Mouse (Mus musculus): ENCODE measurements around the gene Ythdc1. TPM values are rescaled to one million over a fixed set of nuclear protein-coding genes. Genes with fewer than 3 reads are reported as not detected.
"Not testable (repeated sequence)": the region's sequence is repeated elsewhere in the genome, so short reads cannot be mapped to it uniquely, and the experiment has no call there.

Ythdc1 gene
- total RNA-seq (2021): 10 to 100 TPM; 47.6 to 68.8 TPM

DNA sequence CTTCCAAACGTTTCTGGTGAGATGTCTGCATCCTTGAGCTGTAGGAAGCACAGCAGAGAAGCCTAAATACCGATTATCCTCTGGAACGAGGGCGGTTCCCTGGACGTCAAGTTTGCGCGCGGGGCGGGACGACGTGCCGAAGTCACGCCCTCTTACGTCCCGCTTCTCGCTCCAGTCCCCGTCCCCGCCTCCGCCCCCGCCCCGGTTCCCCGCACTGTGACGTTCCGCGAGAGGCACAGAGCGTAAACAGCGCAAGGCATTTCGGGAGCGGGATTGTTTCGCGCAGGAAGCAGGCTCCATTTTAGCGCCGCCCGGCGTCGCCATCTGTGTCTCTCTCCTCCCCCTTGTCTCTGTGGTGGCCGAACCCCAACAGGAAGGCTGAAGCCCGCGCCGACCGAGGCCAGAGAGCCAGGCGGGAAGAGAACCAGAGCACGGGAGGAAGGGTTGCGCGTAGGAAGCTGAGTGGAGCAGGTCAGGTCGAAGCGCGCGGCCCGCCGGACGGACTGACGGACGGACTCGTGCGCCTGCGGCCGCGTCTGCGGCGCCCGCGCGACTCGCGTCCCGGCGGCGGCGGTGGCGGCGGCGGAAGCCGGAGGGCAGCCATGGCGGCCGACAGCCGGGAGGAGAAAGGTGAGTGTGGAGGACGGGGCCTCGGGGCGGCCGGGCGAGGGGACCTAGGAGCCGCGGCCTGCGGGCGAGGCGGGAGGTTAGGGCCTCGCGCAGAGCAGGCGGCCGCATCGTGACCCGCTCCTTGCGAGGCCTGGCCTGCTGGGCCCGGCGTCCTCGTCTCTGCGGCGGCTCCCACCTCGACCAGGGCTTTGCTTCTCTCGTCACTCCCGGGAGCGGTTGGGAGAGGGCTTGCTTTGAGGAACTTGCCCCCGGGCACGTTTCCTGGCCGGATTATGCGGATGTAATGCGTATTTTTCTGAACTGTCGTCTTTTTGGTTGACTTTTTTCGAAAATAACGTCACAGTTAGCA is at the start of gene Ythdc1:
Ythdc1 (plus strand) TSS at position 260 of the 979 bp plus-strand sequence.
- DNase-seq (ENCODE audit: low spot score in 2 of 2): peak; percentile 96
- intact Hi-C loops (cut with DNase I): loop anchor here (10.0 kb wide), 1 partner anchor 629 kb away; the partner anchor contains the start of gene Uba6

DNA sequence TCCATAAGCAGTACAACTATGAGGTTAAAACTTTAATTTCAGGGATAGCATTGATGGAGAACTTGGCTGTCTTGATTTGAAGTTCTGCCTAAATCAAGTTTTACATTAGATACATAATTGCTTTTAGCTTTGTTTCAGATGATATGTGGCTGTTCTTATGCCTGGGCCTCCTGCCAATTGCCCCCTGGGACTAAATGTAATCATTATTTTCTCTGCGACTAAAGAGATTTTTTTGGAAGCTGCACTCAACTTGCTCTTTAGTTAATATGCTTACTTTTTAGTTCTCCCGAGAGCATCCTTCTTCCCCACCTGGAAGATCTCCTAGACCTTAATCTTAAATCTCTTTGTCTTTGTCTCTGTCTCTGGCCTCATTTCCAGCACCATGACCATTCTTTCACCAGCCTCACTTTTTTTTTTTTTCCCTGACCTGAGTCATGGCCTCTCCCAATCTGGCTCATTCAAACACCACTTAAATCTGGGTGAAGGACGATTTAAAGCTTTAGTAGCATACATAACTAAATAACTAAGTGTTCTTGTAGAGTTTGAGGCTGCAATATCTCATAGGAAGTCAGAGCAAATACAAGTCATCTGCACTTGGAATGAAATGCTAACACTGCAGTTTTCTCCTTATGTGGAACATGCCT is 34.9 kb upstream of the Ythdc1 start:
- no peak for DNase-seq (ENCODE audit: low spot score in 2 of 2)
- intact Hi-C loops (cut with DNase I): no loop called here

DNA sequence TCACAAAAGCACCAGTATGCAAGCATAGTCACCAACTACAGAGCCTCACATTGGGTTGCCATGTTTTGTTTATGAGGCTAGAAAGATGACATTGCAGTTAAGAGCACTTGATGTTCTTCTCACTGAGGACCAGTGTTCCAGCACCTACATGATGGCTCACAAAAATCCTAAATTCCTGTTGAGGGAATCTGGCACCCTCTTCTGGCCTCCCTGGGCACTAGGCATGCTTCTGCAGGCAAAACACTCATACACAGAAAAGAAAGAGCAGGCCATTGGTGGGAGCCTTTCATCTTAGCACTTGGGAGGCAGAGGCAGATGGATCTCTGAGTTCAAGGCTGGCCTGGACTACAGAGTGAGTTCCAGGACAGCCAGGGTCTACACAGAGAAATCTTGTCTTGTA is 33.0 kb upstream of the Ythdc1 start:
- no peak for DNase-seq (ENCODE audit: low spot score in 2 of 2)
- intact Hi-C loops (cut with DNase I): no loop called here

DNA sequence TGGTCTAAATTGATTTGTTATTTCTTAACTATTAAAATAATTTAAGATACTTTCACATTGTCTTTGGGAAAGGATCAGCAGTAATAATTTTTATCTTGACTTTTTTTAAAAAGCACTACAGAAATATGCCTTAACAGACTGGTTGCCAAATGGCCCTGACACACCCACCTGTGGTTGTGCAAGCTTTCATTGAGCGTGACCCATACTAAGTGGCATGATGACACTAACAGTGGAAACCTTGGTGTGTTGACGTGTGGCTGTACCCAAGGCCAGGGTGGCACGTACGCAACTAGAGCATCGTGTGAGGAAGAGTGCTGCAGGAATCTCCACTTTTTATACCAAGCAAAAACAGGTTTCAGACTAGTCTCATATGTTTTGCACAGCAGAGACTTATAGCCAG is 27.1 kb upstream of the Ythdc1 start:
- intact Hi-C loops (cut with DNase I): no loop called here
- no peak for DNase-seq (ENCODE audit: low spot score in 2 of 2)

DNA sequence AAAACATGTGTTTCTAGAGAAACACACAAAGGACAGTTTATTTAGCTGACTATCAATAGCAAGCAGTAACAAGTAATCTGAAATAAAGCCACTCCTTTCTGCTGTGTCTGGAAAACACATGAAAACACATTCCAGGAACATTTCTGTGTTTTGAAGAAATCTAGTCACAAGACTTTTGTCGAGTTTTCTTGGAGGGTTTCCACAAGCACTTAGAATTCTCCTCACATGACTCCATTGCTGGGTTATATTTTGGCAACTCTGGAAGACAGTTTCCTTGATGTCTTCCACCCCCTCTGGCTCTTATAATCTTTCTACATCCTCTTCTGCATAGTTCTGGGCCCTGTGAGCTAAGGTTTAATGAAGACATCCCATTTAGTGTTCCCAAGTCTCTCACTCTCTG is 25.6 kb upstream of the Ythdc1 start:
- no peak for DNase-seq (ENCODE audit: low spot score in 2 of 2)
- intact Hi-C loops (cut with DNase I): no loop called here

DNA sequence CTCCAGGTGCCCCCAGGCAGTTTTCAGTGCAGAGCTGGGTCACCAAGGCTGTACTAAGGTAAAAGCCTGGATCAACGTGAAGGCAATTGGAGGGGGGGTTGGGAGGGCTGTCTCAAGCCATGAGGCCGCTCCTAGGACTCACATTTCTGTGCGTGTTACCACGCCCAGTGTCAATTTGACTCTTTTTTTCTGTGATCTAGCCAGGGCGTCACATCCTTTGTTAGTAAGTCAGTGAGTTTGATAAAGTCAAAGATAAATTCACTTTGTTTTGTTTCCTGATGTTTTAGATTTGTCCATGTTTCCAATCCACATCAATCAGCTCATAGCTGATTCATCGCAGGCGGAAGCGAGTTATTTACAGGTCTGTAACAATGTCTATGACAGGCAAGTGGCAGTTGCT is 21.0 kb upstream of the Ythdc1 start:
- intact Hi-C loops (cut with DNase I): no loop called here
- no peak for DNase-seq (ENCODE audit: low spot score in 2 of 2)

DNA sequence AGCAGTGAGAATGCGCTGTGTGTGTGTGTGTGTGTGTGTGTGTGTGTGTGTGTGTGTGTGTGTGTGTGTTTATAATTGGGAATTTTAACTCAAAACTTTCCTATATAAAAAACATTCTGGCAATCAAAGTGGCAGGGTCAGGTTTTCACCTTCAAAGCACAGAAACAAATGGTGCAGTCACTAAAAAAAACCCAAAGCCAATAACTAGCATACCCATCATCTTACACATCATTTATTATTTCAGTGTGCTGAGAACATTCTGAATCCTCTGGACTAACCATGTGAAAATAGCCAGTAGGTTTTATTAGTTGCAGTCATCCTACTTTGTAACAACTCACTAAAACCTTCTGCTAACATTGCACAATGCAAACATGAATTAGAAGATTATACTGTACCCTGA is 19.8 kb upstream of the Ythdc1 start:
- intact Hi-C loops (cut with DNase I): no loop called here
- no peak for DNase-seq (ENCODE audit: low spot score in 2 of 2)

DNA sequence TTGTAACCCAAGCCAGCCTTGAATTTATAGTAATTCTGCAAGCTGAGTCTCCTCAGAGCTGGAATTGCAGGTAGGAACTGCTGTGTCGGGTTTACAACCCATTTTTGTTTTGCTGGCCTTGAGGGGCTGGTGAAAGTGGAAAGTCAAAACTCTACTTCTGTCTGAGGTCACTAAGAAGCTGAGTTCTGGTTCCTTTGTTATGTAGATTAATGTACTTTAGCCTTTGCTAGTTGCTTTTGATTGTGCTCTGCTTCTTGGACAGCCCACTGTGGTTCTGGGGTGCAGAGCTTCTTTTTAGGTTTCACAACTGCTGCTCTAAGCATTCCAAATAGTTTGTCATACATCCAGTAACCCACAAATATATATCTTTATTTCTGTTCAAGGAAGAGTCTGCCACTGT is 17.2 kb upstream of the Ythdc1 start:
- intact Hi-C loops (cut with DNase I): no loop called here
- DNase-seq (ENCODE audit: low spot score in 2 of 2): no peak

DNA sequence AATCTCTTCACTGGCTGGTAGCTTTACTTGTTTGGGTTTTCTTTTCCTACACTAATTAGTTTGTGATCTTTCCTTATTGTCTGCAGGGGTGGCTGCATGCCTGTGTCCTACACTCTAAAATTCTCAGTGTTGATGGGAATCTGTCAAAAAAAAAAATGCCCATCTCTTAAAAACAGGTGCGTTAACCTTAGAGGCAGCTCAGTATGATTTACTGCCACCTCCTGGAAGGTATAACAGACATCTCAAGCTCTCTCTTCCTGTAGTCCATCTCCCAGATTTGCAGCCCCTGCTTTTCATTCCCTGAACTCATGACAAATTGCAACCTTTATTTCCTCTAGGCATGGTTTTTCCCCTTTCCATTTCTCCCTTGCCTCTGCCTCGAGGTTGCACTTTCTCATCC is 14.1 kb upstream of the Ythdc1 start:
- intact Hi-C loops (cut with DNase I): no loop called here
- DNase-seq (ENCODE audit: low spot score in 2 of 2): no peak

DNA sequence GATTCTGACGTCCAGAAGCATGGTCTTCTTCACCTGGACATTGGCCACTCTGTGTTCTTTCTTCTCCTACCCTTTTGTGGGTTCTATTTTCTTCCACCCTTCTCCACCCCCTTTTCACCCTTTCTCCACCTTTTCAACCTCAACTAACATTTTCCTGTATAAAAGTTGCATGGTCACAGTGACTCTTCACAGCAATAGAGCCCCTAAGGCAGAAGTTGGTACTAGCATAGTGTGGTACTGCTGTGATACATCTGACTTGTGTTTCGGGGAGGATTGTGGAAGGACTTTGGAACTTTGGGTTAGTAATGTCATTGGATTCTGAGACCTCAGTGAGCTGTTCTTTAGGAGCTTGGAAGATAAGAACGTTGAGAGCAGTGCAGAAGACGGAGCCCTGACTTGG is 11.8 kb upstream of the Ythdc1 start:
- no peak for DNase-seq (ENCODE audit: low spot score in 2 of 2)
- intact Hi-C loops (cut with DNase I): no loop called here

DNA sequence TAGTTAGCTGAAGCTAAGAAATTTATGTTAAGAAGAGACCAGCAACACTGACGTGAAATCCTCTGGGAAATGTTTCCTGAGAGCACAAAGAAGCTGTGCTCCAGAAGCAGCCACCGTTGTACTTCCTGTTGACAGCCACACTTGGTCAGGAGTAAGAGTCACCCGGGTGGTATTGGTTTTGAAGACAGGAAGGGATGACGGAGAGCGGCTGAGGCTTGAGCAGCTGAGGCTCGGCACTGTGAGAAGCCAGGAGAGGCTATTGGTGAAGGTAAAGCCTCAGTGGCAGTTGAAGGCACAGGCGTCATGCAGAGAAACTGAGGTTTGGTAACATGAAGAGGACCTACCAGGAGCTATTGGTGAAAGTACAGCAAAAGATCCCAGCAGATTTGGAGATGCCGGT is 11.2 kb upstream of the Ythdc1 start:
- DNase-seq (ENCODE audit: low spot score in 2 of 2): no peak
- intact Hi-C loops (cut with DNase I): no loop called here

DNA sequence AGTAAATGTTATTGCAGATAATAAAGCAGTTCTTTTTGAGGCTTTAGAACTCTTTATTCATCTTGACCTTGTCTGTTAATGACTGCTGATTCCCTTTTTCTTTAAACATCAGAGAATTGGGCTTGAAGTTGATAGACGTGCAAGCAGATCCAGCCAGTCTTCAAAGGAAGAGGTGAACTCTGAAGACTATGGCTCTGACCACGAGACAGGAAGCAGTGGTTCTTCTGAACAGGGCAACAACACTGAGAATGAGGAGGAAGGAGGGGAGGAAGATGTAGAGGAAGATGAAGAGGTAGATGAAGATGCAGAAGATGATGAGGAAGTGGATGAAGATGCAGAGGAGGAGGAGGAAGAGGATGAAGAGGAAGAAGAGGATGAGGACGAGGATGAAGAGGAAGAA is 12.8 kb downstream of the Ythdc1 start:
- intact Hi-C loops (cut with DNase I): no loop called here
- no peak for DNase-seq (ENCODE audit: low spot score in 2 of 2)

DNA sequence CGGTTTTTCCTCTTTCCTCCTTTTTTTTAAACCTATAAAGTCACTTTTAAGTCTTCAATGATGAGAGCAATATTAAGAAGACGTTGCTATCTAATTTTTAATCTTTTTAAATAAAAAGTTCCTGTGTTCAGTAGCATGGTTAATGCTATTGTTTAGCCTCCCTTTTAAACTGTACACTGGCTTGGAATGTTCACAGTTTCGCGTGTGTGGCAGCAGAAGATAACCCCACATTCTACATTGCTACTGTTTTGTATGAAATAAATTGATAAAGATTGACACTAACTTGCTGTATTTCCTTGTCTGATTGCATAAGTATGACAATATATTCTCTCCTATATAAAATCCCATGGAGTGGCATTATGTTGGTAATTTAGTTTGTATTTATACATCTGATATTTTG is 32.4 kb downstream of the Ythdc1 start:
- DNase-seq (ENCODE audit: low spot score in 2 of 2); intact Hi-C loops (cut with DNase I): not testable (repeated sequence)

DNA sequence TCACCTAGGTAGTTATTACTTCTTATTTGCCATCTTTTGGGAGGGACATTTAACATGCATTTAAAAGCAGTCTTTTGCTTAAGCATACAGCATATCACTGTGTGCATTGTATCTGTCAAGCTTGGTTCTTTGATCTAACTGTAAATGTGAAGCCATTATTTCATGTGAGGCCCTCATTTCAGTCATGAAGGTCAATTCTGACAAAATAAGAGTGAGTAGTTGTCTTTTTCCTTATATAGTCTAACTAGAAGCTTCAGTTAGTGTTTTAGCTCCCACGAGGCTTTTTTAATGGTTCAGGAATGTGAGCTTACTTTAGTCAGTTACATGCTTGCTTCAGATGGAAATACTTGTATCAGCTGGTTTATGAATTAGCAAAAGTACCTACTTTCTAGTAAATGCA is 34.1 kb downstream of the Ythdc1 start:
- DNase-seq (ENCODE audit: low spot score in 2 of 2): no peak
- intact Hi-C loops (cut with DNase I): no loop called here

DNA sequence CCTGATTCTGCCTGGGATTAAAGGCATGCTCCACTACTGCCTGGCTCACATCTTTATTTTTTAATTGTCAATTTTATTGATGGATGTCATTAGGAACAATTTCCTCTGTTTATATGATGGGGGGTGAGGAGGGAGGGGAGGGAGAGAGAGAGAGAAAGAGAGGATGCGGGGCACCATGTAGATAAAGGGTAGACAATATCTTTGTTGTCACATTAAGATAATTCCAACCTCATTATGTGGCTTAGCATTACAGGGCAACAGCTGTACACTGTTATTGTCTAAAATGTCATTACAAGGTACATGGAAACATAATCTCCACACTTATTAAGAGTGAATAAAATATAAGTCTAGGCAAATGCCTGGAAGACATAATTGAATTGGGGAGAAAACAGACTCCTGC is 35.5 kb downstream of the Ythdc1 start:
- intact Hi-C loops (cut with DNase I): no loop called here
- no peak for DNase-seq (ENCODE audit: low spot score in 2 of 2)

DNA sequence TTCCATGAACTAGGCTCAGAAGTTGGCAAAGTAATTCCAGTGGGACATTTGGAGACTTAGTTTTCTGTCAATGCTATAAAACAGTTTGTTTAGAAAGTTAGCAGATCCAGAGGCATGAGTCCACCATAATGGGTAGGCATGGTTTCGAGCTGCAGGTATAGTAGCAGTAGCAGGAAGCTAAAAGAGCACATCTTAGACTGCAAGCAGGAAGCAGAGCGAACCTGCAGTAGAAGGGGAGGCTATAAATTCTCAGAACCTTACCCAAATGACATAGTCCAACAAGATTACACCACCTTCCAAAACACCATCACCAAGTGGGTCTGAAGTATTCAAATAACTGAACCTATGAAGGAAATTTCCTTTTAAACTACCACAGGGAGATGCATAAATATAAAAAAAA is 36.2 kb downstream of the Ythdc1 start:
- intact Hi-C loops (cut with DNase I): no loop called here

DNA sequence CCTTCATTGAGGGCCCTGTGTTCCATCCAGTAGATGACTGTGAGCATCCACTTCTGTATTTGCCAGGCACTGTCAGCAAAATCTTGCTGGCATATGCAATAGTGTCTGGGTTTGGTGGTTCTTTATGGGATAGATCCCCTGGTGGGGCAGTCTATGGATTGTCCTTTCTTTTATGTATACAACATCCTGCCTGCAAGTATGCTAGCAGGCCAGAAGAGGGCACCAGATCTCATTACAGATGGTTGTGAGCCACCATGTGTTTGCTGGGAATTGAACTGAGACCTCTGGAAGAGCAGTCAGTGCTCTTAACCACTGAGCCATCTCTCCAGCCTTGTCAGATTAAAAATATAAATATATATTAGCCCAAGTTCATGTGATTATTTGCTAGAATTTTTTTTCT is 37.2 kb downstream of the Ythdc1 start:
- intact Hi-C loops (cut with DNase I); DNase-seq (ENCODE audit: low spot score in 2 of 2): not testable (repeated sequence)

More for the DNA sequence above, 36.2 kb downstream of the Ythdc1 start:
- no peak for DNase-seq (ENCODE audit: low spot score in 2 of 2)

DNA sequence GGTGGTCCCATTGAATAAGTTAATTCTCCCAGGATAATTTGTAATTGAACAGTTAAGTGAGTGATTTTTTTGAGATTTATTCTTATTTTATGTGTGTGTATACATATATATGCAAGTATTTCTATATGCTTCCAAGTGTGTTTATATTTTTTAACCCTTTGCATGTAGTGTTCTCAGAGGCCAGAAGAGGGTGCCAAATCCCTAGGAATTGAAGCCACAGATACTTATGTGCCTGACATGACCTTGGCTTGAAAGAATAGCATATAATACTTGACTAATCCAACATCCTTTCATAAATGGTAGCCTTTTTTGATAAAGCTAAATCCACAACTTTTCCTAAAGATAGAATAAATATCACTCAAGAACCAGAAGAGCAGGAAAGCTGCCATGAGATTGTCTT is 46.1 kb downstream of the Ythdc1 start:
- intact Hi-C loops (cut with DNase I): no loop called here
- no peak for DNase-seq (ENCODE audit: low spot score in 2 of 2)

DNA sequence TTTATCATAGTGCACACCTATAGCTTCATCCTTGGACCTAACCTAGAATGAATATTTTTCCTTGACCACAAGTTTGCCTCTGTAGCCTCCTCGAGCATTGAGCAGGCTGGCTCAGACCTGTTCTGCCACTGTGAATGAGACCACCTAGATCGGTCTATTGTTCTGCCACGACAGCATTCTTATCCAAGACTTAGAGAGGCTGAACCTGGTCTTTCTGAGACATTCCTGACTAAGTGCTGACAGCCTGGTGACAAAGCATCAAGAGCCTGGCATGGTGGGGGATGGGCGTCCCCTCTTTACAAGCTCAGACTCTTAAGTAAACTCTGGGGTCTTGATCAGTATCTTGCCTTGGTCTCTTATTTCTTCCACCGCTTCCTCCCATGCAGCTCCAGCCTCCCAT is 47.6 kb downstream of the Ythdc1 start:
- DNase-seq (ENCODE audit: low spot score in 2 of 2): no peak
- intact Hi-C loops (cut with DNase I): no loop called here

DNA sequence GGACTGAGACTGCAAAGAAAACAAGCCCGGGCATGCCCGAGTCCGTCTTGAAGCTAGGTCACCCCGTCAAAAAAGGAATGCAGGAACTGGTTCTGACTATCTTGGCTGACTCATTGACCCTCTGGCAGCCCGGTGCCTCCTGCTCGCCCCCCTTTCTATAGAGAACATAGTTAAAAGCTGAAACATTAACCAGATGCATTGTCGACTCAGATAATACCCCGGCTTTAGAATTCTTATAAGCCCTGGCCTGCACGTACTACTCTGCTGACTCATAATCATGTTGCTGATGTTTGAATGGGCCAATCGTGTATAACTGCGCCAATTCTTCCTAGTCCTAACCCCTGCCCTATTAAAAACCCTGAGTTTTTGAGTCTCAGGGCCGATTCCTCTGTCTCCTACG is 52.5 kb downstream of the Ythdc1 start:
- DNase-seq (ENCODE audit: low spot score in 2 of 2); intact Hi-C loops (cut with DNase I): not testable (repeated sequence)

DNA sequence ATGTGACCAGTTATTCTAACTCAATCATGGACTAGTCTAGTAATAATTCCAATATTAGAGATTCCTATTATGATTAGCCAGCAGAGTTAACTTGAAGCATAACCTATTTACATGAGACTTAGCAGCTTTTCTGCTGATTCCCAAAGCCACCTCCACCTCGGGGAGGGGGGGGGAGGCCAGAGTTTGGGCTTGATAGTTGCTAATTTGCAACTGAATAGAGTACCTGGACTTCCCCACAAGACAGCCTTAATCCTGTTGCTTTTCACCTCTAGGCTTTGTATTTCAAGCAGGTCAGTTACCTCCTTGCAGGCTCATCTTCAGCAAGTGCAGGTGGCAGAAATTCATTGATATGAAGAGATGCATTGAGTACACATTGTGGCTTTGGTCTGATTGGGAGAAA is 53.7 kb downstream of the Ythdc1 start:
- no peak for DNase-seq (ENCODE audit: low spot score in 2 of 2)
- intact Hi-C loops (cut with DNase I): no loop called here
